Mouse (Mus musculus): ENCODE results near the gene Iqgap2.

The Iqgap2 gene

DNA sequence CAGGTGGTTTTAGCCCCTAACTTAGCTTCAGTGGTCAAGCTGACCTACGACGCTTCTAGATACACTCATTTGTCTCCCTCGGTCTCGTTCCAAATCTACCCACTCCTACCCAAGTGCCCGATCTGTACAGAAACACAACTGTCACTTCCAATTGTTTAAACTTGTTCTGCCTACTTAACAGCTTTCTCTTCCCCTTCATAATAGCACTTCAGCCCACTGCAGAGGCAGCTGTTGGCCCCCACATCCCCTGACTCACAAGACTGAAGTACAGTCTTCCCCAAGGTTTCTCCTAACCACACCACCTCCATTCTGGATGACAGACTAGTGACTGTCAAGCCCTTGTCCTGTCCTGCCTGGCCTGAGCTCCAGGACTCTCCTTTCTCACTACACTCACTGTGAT is 63.1 kb downstream of the Iqgap2 start:
- no peak for DNase-seq (ENCODE audit: low spot score)

DNA sequence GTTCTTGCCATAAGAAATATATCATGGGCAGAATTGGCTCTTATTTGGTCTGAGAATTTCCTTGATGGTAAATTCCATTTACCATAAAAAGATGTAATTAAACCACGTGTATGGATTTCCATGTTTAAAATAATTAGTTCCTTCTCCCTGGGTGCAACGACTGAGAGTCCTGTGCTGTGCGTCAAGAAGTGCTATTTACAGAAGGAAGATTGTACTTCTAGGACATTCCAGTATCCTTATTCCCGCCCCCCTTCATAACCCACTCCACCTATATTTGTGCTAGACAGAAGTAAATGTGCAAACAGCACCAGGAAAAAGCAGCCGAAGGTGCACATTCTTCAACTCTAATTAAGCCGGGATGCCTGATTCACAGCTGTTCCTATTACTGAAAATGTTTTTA is 65.5 kb downstream of the Iqgap2 start:
- DNase-seq (ENCODE audit: low spot score), result no peak

GRCm38 (mm10) chr13:95822918-95823317 is 68.8 kb downstream of the Iqgap2 start:
- no peak for DNase-seq (ENCODE audit: low spot score)

GRCm38 (mm10) chr13:95820071-95820470 is 71.7 kb downstream of the Iqgap2 start:
- no peak for DNase-seq (ENCODE audit: low spot score)

GRCm38 (mm10) chr13:95818941-95819340 is 72.8 kb downstream of the Iqgap2 start:
- no peak for DNase-seq (ENCODE audit: low spot score)

- no peak for DNase-seq (ENCODE audit: low spot score)
These were observed 78.1 kb downstream of the Iqgap2 start for GRCm38 (mm10) chr13:95813643-95814042.

- no peak for DNase-seq (ENCODE audit: low spot score)
These were observed 80.9 kb downstream of the Iqgap2 start for GRCm38 (mm10) chr13:95810796-95811195.

DNA sequence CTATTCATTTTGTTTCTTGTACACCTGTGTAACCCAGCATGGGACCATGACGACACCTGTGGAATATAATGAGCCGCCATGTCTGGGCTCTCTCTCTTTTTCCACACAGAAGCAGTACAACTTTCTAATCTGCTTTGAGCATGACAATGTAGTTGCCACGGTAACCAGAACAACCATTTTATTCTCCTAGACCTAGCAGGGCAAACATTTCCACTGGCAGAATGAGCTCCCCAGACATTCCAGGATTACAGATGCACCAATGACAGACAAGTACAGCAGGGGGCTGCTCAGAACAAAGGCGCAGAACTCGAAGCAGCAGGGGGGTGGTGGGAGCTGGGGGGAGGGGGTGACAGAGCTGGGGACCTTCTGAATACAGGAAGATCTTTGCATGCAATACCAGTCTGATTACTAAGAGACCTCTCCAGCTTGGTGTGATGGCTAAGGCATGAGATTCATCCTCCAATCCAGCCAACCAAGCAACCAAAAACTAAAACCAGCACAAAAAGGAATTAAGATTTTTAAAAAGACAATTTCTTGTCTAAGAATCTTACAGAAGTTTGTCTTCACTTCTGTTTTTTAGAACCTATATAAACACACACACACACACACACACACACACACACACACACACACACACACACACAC is 84.5 kb downstream of the Iqgap2 start:
- no peak for DNase-seq (ENCODE audit: low spot score)

- no peak for DNase-seq (ENCODE audit: low spot score)
These were observed 86.1 kb downstream of the Iqgap2 start for GRCm38 (mm10) chr13:95805469-95806166.

DNA sequence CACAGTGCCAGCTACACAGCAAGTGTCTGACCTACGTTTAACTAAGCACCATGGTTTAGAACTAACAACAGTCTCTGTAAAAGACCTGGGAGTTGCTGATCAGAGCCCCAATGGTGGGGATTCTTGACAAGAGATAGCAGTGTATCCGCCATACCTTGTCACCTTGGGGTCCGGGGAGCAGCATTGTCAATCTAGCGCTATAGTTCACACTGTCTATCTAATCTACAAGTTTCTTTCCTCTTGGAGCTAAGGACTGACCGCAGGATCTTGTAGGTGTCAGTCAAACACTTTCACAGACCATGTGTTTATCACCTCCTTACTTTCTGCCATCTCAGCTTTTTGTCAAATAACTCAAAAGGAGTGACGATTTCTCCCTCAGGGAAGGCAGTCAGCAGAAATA is 87.6 kb downstream of the Iqgap2 start:
- DNase-seq (ENCODE audit: low spot score), result no peak

DNA sequence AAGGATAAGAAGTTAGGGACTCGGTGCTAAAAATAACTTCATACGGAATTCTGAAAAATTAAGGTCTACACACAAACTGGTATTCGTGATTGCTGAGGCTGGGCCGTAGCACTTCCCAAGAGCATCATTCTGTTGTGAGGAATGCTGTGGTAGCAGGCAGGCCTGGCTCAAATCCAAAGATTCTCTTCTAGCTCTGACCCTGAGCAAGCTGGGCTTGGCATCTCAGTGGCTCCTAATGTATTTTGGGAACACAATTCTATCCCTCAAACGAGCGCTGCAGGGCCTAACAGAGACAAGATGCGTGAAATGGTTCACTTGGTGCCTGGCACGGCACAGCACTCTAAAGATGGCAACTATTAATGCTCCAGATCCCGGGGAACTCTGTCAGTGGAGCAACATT is 90.8 kb downstream of the Iqgap2 start:
- DNase-seq (ENCODE audit: low spot score), result no peak

GRCm38 (mm10) chr13:95799322-95799721 is 92.4 kb downstream of the Iqgap2 start:
- no peak for DNase-seq (ENCODE audit: low spot score)

- DNase-seq (ENCODE audit: low spot score), result no peak
These were observed 93.0 kb downstream of the Iqgap2 start for GRCm38 (mm10) chr13:95798721-95799120.

DNA sequence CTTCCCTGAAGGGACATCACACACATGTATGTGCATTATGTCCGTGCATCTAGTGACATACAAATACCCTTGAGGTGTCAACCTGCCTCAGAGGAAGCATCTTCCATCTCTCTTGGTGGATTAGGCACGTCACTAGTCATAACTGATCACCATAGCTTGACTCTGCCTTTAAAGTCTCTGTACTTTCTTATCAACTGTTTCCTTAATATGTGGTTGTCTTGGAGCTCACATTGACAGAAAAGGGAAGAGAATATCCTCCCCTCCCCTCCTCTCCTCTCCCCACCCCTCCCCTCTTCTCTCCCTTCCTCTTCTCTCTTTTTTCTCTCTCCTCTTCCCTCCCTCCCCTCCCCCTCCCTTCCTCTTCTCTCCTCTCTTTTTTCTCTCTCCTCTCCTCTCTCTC is 94.2 kb downstream of the Iqgap2 start:
- DNase-seq (ENCODE audit: low spot score), result no peak

GRCm38 (mm10) chr13:95794346-95794745 is 97.4 kb downstream of the Iqgap2 start:
- no peak for DNase-seq (ENCODE audit: low spot score)

GRCm38 (mm10) chr13:95790883-95791282 is 100.8 kb downstream of the Iqgap2 start:
- no peak for DNase-seq (ENCODE audit: low spot score)

DNA sequence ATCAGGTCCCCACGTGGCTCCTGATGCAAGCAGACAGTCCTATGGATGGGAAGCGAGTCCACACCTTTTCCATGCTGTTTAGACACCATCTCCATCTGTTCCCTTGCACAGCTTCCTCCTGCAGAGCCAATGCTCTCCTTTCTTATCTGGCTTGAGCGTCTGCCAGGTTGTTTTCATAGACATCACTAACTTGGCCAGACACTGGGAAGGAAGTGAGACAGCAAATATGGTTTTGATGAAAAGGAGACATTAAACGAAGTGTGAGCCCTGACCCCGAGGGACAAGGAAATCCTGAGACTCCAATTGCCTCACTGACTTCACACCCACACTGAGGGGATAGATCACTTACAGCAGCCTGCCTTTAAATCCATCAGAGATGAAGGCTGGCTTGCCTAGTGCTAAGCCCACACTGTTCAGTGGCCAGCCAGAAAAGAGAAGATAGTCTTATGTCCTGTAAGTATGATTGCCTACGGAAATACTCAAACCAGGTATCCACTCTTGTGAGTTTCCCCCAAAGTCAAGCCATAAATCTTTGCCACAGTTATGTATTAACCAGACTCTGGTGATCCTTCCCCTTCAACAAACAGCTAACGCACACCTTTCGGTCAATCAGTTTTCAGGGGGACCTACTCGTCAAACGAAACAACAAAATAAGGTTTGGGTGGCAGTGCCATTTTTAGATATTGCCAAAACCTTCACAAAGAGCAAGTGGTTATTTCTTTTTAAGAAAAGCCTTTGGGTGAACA is 102.9 kb downstream of the Iqgap2 start:
- no peak for DNase-seq (ENCODE audit: low spot score)

- no peak for DNase-seq (ENCODE audit: low spot score)
These were observed 108.8 kb downstream of the Iqgap2 start for GRCm38 (mm10) chr13:95782969-95783332.

GRCm38 (mm10) chr13:95782311-95782968 is 109.3 kb downstream of the Iqgap2 start:
- no peak for DNase-seq (ENCODE audit: low spot score)

DNA sequence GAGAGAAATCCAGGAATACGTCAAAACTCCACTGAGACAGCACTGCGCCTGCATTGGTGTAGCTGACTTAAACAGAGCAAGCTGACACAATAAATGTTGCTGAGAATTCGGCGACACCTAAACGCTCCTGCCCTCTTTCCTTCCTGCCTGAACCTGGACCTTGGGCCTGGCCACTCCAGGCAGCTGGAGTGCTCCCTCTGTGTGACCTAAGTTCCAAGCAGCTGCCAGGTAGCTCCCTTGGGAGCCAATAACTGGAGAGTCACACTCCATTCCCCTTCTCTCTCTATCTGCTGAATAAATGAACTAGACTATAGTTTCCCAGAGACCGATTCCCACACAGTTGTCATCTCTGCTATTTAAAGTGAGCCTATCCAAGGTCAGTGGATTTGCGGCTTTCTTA is 111.7 kb downstream of the Iqgap2 start:
- DNase-seq (ENCODE audit: low spot score), result no peak

GRCm38 (mm10) chr13:95779261-95779660 is 112.5 kb downstream of the Iqgap2 start:
- peak; percentile 26 for DNase-seq (ENCODE audit: low spot score)

GRCm38 (mm10) chr13:95778761-95779161 is 113.0 kb downstream of the Iqgap2 start:
- DNase-seq (ENCODE audit: low spot score), result no peak

All from urinary bladder, postnatal 25 days (tissue).